Mouse (Mus musculus) megakaryocyte, embryonic 14.5 days (primary cell): ENCODE data around the gene Dek. TPM values are rescaled to one million over a fixed set of nuclear protein-coding genes. Genes with fewer than 3 reads are reported as not detected.

ENCODE experiments used
- H3K27me3 ChIP-seq: replicated peaks from 2 replicates; pipeline ENCODE3; 2012; ENCODE audit warnings: inconsistent platforms
- H3K36me3 ChIP-seq: replicated peaks from 2 replicates; pipeline ENCODE3; 2012; ENCODE audit warnings: low read length, inconsistent platforms, mixed read lengths
- H3K4me1 ChIP-seq: 2 replicates; pipeline ENCODE4 v1.6.1; 2012; ENCODE audit warnings: inconsistent platforms
- H3K4me3 ChIP-seq: replicated peaks from 2 replicates; pipeline ENCODE3; 2012; ENCODE audit warnings: moderate library complexity, mild to moderate bottlenecking, inconsistent platforms
- H3K9me3 ChIP-seq: 2 replicates; pipeline ENCODE4 v1.6.1; 2012; ENCODE audit warnings: inconsistent platforms
- FLI1 ChIP-seq: IDR thresholded peaks from 2 replicates; pipeline ENCODE4 v1.6.1; 2012; ENCODE audit warnings: low read length, inconsistent platforms, mixed read lengths
- GATA1 ChIP-seq: IDR thresholded peaks from 3 replicates; pipeline ENCODE4 v1.6.1; 2012; ENCODE audit warnings: mixed read lengths, low read length, inconsistent platforms, borderline replicate concordance
- polyA plus RNA-seq: library from polyadenylated mRNA; stranded (reverse); fragments of >175 nt; gene quantifications from 2 replicates; pipeline ENCODE4 v1.2.3, GENCODE M21; 2012; ENCODE audit warnings: low replicate concordance; ENCODE audit not compliant: insufficient read depth

Gene Dek
- polyA plus RNA-seq, 1 experiment, result 275 TPM

GRCm38 (mm10) chr13:47135741-47136140, 29.7 kb upstream of the Dek start:
- TF ChIP-seq GATA1 (no peak), FLI1 (no peak)
- Histone ChIP-seq H3K9me3 (peaks cover 31% of the 10 kb centered on the region), H3K4me1 (no peaks in the 10 kb centered on the region), H3K36me3 (peaks cover 2% of the 10 kb centered on the region), H3K4me3 (no peak overlapping the region), H3K27me3 (peaks cover 8% of the 10 kb centered on the region)

GRCm38 (mm10) chr13:47134836-47135235, 28.8 kb upstream of the Dek start:
- peaks cover 2% of the 10 kb centered on the region for H3K36me3 ChIP-seq
- peaks cover 8% of the 10 kb centered on the region for H3K27me3 ChIP-seq
- H3K9me3 ChIP-seq, result peaks cover 28% of the 10 kb centered on the region
- no peak overlapping the region for H3K4me3 ChIP-seq
- TF ChIP-seq FLI1, result no peak
- no peak for TF ChIP-seq GATA1
- no peaks in the 10 kb centered on the region for H3K4me1 ChIP-seq

GRCm38 (mm10) chr13:47133058-47133457, 27.1 kb upstream of the Dek start:
- Histone ChIP-seq H3K36me3 (no peaks in the 10 kb centered on the region), H3K4me1 (peaks cover 3% of the 10 kb centered on the region; the same call in 1 of the 2 replicates), H3K9me3 (peaks cover 20% of the 10 kb centered on the region), H3K27me3 (peaks cover 8% of the 10 kb centered on the region), H3K4me3 (no peak overlapping the region)
- TF ChIP-seq GATA1, result no peak
- TF ChIP-seq FLI1, result no peak

GRCm38 (mm10) chr13:47129090-47129489, 23.1 kb upstream of the Dek start:
- Histone ChIP-seq H3K4me1 (peaks cover 9% of the 10 kb centered on the region; the same call in 1 of the 2 replicates), H3K4me3 (no peak overlapping the region), H3K9me3 (peaks cover 15% of the 10 kb centered on the region), H3K36me3 (no peaks in the 10 kb centered on the region), H3K27me3 (peaks cover 8% of the 10 kb centered on the region)
- TF ChIP-seq GATA1, result no peak
- TF ChIP-seq FLI1, result no peak

GRCm38 (mm10) chr13:47125595-47125994, 19.6 kb upstream of the Dek start:
- no peak overlapping the region for H3K4me3 ChIP-seq
- H3K4me1 ChIP-seq, result peaks cover 42% of the 10 kb centered on the region
- no peaks in the 10 kb centered on the region for H3K36me3 ChIP-seq
- TF ChIP-seq GATA1 (no peak), FLI1 (no peak)
- H3K9me3 ChIP-seq, result no peaks in the 10 kb centered on the region; the same call in 1 of the 2 replicates
- peaks cover 4% of the 10 kb centered on the region for H3K27me3 ChIP-seq

- Histone ChIP-seq H3K4me3 (no peak overlapping the region), H3K36me3 (no peaks in the 10 kb centered on the region), H3K9me3 (no peaks in the 10 kb centered on the region; the same call in 1 of the 2 replicates), H3K27me3 (peaks cover 4% of the 10 kb centered on the region), H3K4me1 (peaks cover 48% of the 10 kb centered on the region)
- TF ChIP-seq GATA1 (no peak), FLI1 (no peak)
Observed at GRCm38 (mm10) chr13:47124986-47125385, 19.0 kb upstream of the Dek start.

- Histone ChIP-seq H3K36me3 (no peaks in the 10 kb centered on the region), H3K27me3 (peaks cover 4% of the 10 kb centered on the region), H3K4me1 (peaks cover 54% of the 10 kb centered on the region), H3K9me3 (no peaks in the 10 kb centered on the region; the same call in 1 of the 2 replicates), H3K4me3 (no peak overlapping the region)
- TF ChIP-seq GATA1, result no peak
- TF ChIP-seq FLI1, result no peak
Observed at GRCm38 (mm10) chr13:47124449-47124848, 18.4 kb upstream of the Dek start.

- no peaks in the 10 kb centered on the region for H3K36me3 ChIP-seq
- TF ChIP-seq FLI1 (no peak), GATA1 (no peak)
- peaks cover 51% of the 10 kb centered on the region for H3K4me1 ChIP-seq
- no peaks in the 10 kb centered on the region; the same call in 1 of the 2 replicates for H3K9me3 ChIP-seq
- H3K27me3 ChIP-seq, result peaks cover 4% of the 10 kb centered on the region
- H3K4me3 ChIP-seq, result peak within 1 kb of the TSS; percentile 91
Observed at GRCm38 (mm10) chr13:47122537-47123430, 16.8 kb upstream of the Dek start, which contains the start of gene Rnf144b. TSS of gene Rnf144b (plus strand) at chr13:47122656.

- peaks cover 4% of the 10 kb centered on the region for H3K27me3 ChIP-seq
- H3K9me3 ChIP-seq, result no peaks in the 10 kb centered on the region
- no peak for TF ChIP-seq GATA1
- no peak for TF ChIP-seq FLI1
- peak overlapping the region; percentile 91 for H3K4me3 ChIP-seq
- no peaks in the 10 kb centered on the region for H3K36me3 ChIP-seq
- peaks cover 58% of the 10 kb centered on the region for H3K4me1 ChIP-seq
Observed at GRCm38 (mm10) chr13:47121333-47121889, 15.4 kb upstream of the Dek start.

GRCm38 (mm10) chr13:47116000-47116399, 10.0 kb upstream of the Dek start:
- Histone ChIP-seq H3K4me1 (peaks cover 71% of the 10 kb centered on the region), H3K27me3 (no peaks in the 10 kb centered on the region), H3K9me3 (no peaks in the 10 kb centered on the region), H3K4me3 (no peak overlapping the region), H3K36me3 (no peaks in the 10 kb centered on the region)
- no peak for TF ChIP-seq GATA1
- TF ChIP-seq FLI1, result no peak
